28 mouse cellular contexts compared by ENCODE assay signal in the genomic region with DNA sequence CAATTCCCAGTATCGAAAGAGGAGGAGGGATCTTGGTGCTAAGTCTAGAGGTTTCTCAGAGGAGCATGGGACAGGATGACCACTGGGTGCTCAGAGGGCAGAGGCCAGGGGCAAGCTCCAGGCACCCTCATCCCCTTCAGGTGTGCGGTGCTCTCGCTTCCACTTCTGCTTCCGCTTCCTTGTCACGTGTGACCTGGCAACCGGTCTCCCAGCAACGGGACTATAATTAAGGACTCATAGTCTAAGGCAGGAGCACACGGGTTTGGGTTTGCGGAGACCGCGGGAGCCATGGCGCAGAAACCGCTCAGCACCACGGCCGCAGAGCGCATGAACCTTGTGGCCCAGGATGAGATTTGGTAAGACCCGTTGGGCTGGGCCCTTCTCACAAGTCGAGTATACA. TPM values are rescaled to one million over a fixed set of nuclear protein-coding genes. Genes with fewer than 3 reads are reported as not detected.
"Had no signal": no experiment of that assay in that cellular context is flagged by ENCODE, and none has a peak within 500 bp of the region (broad histone marks: within the 10 kb centered on the region; RNA-seq: fewer than 3 reads in every experiment).

Gene 1700021F07Rik, plus strand, starts transcription at position 211 of the 400 bp plus-strand sequence.

- H3K4me1 ChIP-seq: liver, embryonic 12.5 days; liver, embryonic 15.5 days; lung, embryonic 15.5 days; megakaryocyte, embryonic 14.5 days; midbrain, embryonic 10.5 days; midbrain, embryonic 15.5 days; neural tube, embryonic 12.5 days; neural tube, embryonic 15.5 days; stomach, embryonic 15.5 days had no signal

- H3K27ac ChIP-seq: kidney, postnatal 0 days; layer of hippocampus, adult 2 months; left cerebral cortex, adult 2 months; limb, embryonic 12.5 days; liver, embryonic 12.5 days; liver, embryonic 15.5 days; lung, embryonic 15.5 days; midbrain, embryonic 10.5 days; midbrain, embryonic 15.5 days; neural tube, embryonic 12.5 days; neural tube, embryonic 15.5 days; stomach, embryonic 15.5 days had no signal

- H3K4me3 ChIP-seq: layer of hippocampus, adult 2 months; left cerebral cortex, adult 2 months; limb, embryonic 12.5 days; liver, embryonic 12.5 days; liver, embryonic 15.5 days; lung, embryonic 15.5 days; megakaryocyte, embryonic 14.5 days; midbrain, embryonic 10.5 days; midbrain, embryonic 15.5 days; neural tube, embryonic 12.5 days; neural tube, embryonic 15.5 days; stomach, embryonic 15.5 days had no signal

- H3K36me3 ChIP-seq: limb, embryonic 12.5 days; liver, embryonic 12.5 days; liver, embryonic 15.5 days; lung, embryonic 15.5 days; midbrain, embryonic 10.5 days; midbrain, embryonic 15.5 days; neural tube, embryonic 12.5 days; neural tube, embryonic 15.5 days; stomach, embryonic 15.5 days had no signal

- H3K27me3 ChIP-seq: limb, embryonic 12.5 days; liver, embryonic 12.5 days; liver, embryonic 15.5 days; lung, embryonic 15.5 days; midbrain, embryonic 15.5 days; neural tube, embryonic 12.5 days; neural tube, embryonic 15.5 days; stomach, embryonic 15.5 days had no signal

- H3K9me3 ChIP-seq: limb, embryonic 12.5 days; liver, embryonic 12.5 days; liver, embryonic 15.5 days; lung, embryonic 15.5 days; megakaryocyte, embryonic 14.5 days; midbrain, embryonic 10.5 days; midbrain, embryonic 15.5 days; neural tube, embryonic 12.5 days; neural tube, embryonic 15.5 days; stomach, embryonic 15.5 days had no signal

- H3K9ac ChIP-seq: limb, embryonic 12.5 days; liver, embryonic 12.5 days; liver, embryonic 15.5 days; lung, embryonic 15.5 days; midbrain, embryonic 15.5 days; neural tube, embryonic 12.5 days; neural tube, embryonic 15.5 days; stomach, embryonic 15.5 days had no signal

- H3K4me2 ChIP-seq: limb, embryonic 12.5 days; liver, embryonic 12.5 days; liver, embryonic 15.5 days; lung, embryonic 15.5 days; midbrain, embryonic 15.5 days; neural tube, embryonic 12.5 days; neural tube, embryonic 15.5 days; stomach, embryonic 15.5 days had no signal

- ATAC-seq: inflammation-experienced regulatory T-cells, adult 6 months; liver, embryonic 12.5 days; midbrain, embryonic 15.5 days had no signal

- DNase-seq: kidney, adult 11 months; kidney, adult 9 months; kidney, postnatal 25 days; layer of hippocampus, postnatal 36 days; liver; lung, adult 18-20 months; lung, postnatal 10 days; lung, postnatal 36 days; right cerebral cortex, adult 18-20 months; right cerebral cortex, postnatal 14 days; spleen, adult 18-20 months; thymus, postnatal 25 days had no signal

RNA-seq across cellular contexts. Expression of gene 1700021F07Rik, which starts in this region (rescaled TPM):
- polyA plus RNA-seq: inflammation-experienced regulatory T-cells, adult 6 months; kidney, postnatal 0 days; large intestine, adult 2 months; limb, embryonic 12.5 days; liver, embryonic 12.5 days; liver, embryonic 15.5 days; lung, embryonic 15.5 days; midbrain, embryonic 10.5 days; midbrain, embryonic 15.5 days; neural tube, embryonic 12.5 days; neural tube, embryonic 15.5 days; stomach, embryonic 15.5 days; thymus, postnatal 0 days had no signal
